Mouse (Mus musculus): ENCODE measurements at regions not wholly inside any gene's neighbourhood (a gene's known extent, or its start where the extent isn't known, plus 50 kb on each side); places are given as distances from the start of the nearest gene placed in this dataset.
A peak's percentile ranks its signal among the peaks of the same experiment; 100 is the strongest.

DNA sequence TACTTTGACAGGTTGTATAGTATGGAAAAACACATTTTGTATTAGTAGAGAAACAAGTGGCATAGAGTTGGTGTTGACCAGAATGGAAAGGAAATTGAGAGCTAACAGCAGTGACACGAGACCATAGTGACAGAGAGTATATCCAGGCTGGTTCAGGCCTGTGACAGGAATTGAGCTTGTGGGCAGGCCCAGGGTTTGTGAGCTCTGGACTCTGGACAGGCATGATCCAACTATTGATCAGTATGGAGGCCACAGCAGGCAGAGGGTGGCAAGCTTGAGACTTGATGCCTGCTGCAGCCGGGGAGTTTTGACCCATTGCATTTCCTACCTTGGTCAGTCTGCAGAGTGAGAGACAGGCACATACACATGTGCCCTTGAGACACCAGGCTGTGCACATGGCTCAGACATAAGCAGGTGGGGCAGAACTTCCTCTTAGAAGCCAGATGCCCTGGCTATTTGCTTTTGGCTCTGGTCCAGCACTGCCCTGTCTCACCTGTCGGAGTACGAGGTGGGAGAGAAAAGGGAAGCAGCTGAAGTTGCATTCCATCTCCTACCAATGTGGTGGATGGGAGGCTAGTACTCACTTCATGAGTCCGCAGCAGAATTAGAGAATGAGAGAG, 1006.2 kb upstream of the Cdh20 start:
- H3K9ac ChIP-seq (replicated peaks): no peak overlapping the region
- no peaks in the 10 kb centered on the region for H3K4me1 ChIP-seq (replicated peaks)
- H3K4me2 ChIP-seq (replicated peaks): no peak overlapping the region
- H3K27me3 ChIP-seq: no peaks in the 10 kb centered on the region
- H3K9me3 ChIP-seq: no peaks in the 10 kb centered on the region
- no peak for ATAC-seq
- no peaks in the 10 kb centered on the region for H3K36me3 ChIP-seq
- H3K4me3 ChIP-seq (replicated peaks): no peak overlapping the region
- H3K27ac ChIP-seq: no peak overlapping the region
- WGBS: 92% methylated on average over 5 of the region's 5 CpGs

DNA sequence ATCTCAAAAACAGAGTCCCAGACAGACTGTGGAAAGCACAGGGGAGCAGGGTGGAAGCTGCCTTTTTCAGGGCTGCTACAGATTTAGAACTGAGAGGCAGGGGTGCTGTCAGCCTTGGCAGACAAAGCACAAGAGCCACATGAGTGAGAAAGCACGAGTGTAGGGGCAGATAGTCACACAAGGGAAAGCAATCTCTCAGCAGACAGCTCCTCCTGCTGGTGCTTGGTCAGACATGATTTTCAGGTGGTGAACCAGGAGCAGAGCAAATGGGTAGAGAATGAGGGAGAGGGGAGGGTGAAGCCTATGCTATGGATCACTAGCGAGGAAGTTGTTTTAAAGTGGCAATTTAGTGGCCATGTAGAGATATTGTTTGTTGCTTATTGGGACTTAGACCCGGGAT, 1005.6 kb upstream of the Cdh20 start:
- Histone ChIP-seq H3K4me2 (replicated peaks) (no peak overlapping the region), H3K4me3 (replicated peaks) (no peak overlapping the region), H3K36me3 (no peaks in the 10 kb centered on the region), H3K27me3 (no peaks in the 10 kb centered on the region), H3K27ac (no peak overlapping the region), H3K9ac (replicated peaks) (no peak overlapping the region), H3K4me1 (replicated peaks) (no peaks in the 10 kb centered on the region), H3K9me3 (no peaks in the 10 kb centered on the region)
- 0 out of 2 replicates have a peak, but pooled peaks have one; percentile 3 for ATAC-seq
- 52% methylated on average over 3 of the region's 3 CpGs for WGBS

DNA sequence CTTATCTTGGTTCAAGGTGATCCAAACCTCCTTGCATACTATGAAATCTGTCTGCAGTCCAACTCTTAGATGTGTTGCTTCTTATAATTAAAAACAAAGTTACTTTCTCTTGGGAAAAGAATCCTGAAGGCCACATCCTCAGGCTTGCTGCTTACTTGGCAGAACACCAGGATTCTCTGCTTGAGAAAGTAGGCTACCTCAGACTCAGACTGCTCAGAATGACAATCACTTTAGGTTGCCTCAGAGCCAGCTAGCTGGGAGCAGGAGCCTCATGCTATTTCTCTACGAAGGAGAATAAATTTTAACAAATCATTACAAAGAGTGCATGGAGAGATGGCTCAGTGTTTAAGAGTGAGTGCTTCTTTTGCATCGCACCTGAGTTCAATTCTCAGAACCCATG, 1001.0 kb upstream of the Cdh20 start:
- WGBS: 78% methylated on average over 2 of the region's 2 CpGs
- H3K9me3 ChIP-seq: no peaks in the 10 kb centered on the region
- no peak for ATAC-seq

DNA sequence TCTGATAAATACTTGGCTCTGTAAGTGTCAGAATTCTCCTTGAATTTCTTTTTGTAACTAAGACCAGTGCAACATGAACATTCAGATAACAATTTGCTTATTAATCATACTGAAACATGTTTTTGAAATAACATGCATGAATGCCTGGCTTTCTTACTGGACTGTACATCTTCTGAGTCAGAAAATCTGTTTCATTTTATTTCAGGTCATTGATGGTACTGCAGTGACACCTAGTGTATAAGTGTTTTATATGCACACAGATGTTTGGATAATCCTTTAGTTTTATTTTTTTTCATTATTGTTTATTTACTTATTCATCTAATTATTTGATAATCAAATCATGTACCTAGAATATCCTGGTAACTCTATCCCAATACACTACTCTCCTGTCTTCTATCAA, 983.6 kb upstream of the Cdh20 start:
- H3K9ac ChIP-seq (replicated peaks): no peak overlapping the region
- H3K27ac ChIP-seq: no peak overlapping the region
- H3K27me3 ChIP-seq: no peaks in the 10 kb centered on the region
- no peaks in the 10 kb centered on the region for H3K9me3 ChIP-seq
- H3K4me2 ChIP-seq (replicated peaks): no peak overlapping the region
- no peak for ATAC-seq
- no peak overlapping the region for H3K4me3 ChIP-seq (replicated peaks)
- H3K36me3 ChIP-seq: no peaks in the 10 kb centered on the region
- H3K4me1 ChIP-seq (replicated peaks): no peaks in the 10 kb centered on the region

More for the DNA sequence above, 1001.0 kb upstream of the Cdh20 start:
- no peak overlapping the region for H3K4me2 ChIP-seq (replicated peaks)
- no peaks in the 10 kb centered on the region for H3K27me3 ChIP-seq
- no peak overlapping the region for H3K4me3 ChIP-seq (replicated peaks)
- H3K9ac ChIP-seq (replicated peaks): no peak overlapping the region
- H3K27ac ChIP-seq: no peak overlapping the region
- H3K36me3 ChIP-seq: no peaks in the 10 kb centered on the region
- H3K4me1 ChIP-seq (replicated peaks): no peaks in the 10 kb centered on the region

DNA sequence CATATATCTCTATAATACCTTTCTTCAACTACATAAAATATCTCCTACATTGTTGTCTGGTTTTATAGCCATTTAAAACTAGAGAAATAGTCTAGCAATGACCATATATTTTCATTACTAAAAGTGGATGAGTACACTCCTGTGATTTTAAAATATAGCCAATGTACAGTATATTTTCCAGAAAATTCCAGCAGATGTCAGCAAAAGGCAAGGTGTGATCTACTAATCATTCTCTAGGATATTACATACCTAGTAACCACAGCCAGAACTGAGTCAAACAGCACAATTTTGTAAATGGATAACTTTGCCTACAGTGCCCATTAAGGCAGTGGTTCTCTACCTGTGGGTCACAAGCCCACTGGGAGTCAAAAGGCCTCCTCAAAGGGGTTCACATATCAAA, 972.0 kb upstream of the Cdh20 start:
- ATAC-seq: no peak
- no peak overlapping the region for H3K9ac ChIP-seq (replicated peaks)
- no peak overlapping the region for H3K27ac ChIP-seq
- H3K4me2 ChIP-seq (replicated peaks): no peak overlapping the region
- H3K9me3 ChIP-seq: no peaks in the 10 kb centered on the region
- no peaks in the 10 kb centered on the region for H3K4me1 ChIP-seq (replicated peaks)
- H3K4me3 ChIP-seq (replicated peaks): no peak overlapping the region
- no peaks in the 10 kb centered on the region for H3K27me3 ChIP-seq
- H3K36me3 ChIP-seq: no peaks in the 10 kb centered on the region

DNA sequence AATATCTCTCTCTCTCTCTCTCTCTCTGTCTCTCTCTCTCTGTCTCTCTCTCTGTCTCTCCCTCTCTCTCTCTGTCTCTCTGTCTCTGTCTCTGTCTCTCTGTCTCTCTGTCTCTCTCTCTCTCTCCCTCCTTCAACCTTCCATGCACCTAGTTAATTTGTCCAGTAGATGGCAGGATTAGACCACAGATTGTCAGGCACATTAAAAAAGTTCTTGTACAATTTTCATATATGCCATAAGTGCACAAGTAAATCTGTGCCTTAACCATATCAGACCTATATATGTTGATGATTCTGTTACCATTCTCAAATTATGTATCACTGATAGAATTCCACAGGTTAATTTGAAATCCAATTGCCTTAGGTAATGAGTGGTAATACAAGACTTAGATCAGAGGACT, 969.0 kb upstream of the Cdh20 start:
- 0 out of 2 replicates have a peak, but pooled peaks have one; percentile 34 for ATAC-seq

DNA sequence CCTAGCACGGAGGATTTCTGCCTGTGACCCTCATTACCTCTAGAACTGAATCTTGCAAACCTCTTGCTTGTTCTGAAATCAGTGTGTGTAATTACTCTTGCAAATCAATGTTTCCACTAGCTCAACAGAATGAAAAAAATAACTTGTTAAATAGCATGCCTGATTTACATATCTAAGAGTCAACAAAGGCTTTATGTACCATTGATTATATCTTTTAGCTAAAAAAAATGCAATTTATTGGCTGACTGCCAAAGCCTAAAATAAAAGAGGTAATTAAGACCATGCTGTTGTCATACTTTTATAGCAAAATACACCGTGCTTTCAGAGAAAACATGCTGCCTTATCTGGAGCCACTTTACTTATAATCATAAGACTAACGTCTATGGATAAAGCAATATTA, 950.4 kb upstream of the Cdh20 start:
- Histone ChIP-seq H3K4me2 (replicated peaks) (no peak overlapping the region), H3K4me3 (replicated peaks) (no peak overlapping the region), H3K27me3 (no peaks in the 10 kb centered on the region), H3K9ac (replicated peaks) (no peak overlapping the region), H3K36me3 (no peaks in the 10 kb centered on the region), H3K9me3 (no peaks in the 10 kb centered on the region), H3K27ac (no peak overlapping the region), H3K4me1 (replicated peaks) (no peaks in the 10 kb centered on the region)
- 59% methylated on average over 3 of the region's 3 CpGs for WGBS
- ATAC-seq: no peak

More for the DNA sequence above, 969.0 kb upstream of the Cdh20 start:
- no peaks in the 10 kb centered on the region for H3K27me3 ChIP-seq
- no peak overlapping the region for H3K9ac ChIP-seq (replicated peaks)
- H3K4me3 ChIP-seq (replicated peaks): no peak overlapping the region
- no peaks in the 10 kb centered on the region for H3K36me3 ChIP-seq
- H3K4me1 ChIP-seq (replicated peaks): no peaks in the 10 kb centered on the region
- H3K9me3 ChIP-seq: no peaks in the 10 kb centered on the region
- H3K4me2 ChIP-seq (replicated peaks): no peak overlapping the region
- H3K27ac ChIP-seq: no peak overlapping the region

Data from midbrain, embryonic 13.5 days (tissue).